Mouse (Mus musculus) heart, postnatal 0 days (tissue): ENCODE measurements around the gene Sept8. TPM values are rescaled to one million over a fixed set of nuclear protein-coding genes. Genes with fewer than 3 reads are reported as not detected.

Experiments used
- ATAC-seq: fragments of 200-750 bp; cut with Nextera tagmentation; 2 replicates; pipeline ENCODE4 v1.8.0; 2017; ENCODE audit warnings: low read depth, moderate number of reproducible peaks, moderate library complexity; ENCODE audit not compliant: insufficient read depth
- DNase-seq: peaks from one replicate; pipeline ENCODE4 v3.0.0-alpha.2; 2016; ENCODE audit warnings: low spot score
- H3K27ac ChIP-seq: fragments of 300-500 bp; sonication (generic); 2 replicates; pipeline ENCODE4 v1.5.1; 2014; ENCODE audit warnings: low read depth, mild to moderate bottlenecking
- H3K27me3 ChIP-seq: fragments of 300-500 bp; sonication (generic); 2 replicates; pipeline ENCODE4 v1.6.1; 2014; ENCODE audit warnings: low read length, mixed read lengths; ENCODE audit not compliant: control insufficient read depth, insufficient read depth
- H3K36me3 ChIP-seq: fragments of 300-500 bp; sonication (generic); replicated peaks from 2 replicates; pipeline ENCODE4 v1.6.1; 2014; ENCODE audit warnings: low read length, mixed read lengths; ENCODE audit not compliant: control insufficient read depth, insufficient read depth
- H3K4me1 ChIP-seq: fragments of 300-500 bp; sonication (generic); 2 replicates; pipeline ENCODE4 v1.6.1; 2014; ENCODE audit warnings: antibody characterized with exemption; ENCODE audit not compliant: control insufficient read depth, insufficient read depth
- H3K4me2 ChIP-seq: fragments of 300-500 bp; sonication (generic); 2 replicates; pipeline ENCODE4 v1.6.1; 2014; ENCODE audit warnings: low read depth, mild to moderate bottlenecking, low read length, moderate library complexity
- H3K4me3 ChIP-seq: fragments of 300-500 bp; sonication (generic); 2 replicates; pipeline ENCODE4 v1.5.1; 2014; ENCODE audit warnings: low read depth, low read length
- H3K9ac ChIP-seq: fragments of 300-500 bp; sonication (generic); replicated peaks from 2 replicates; pipeline ENCODE4 v1.6.1; 2014; ENCODE audit warnings: low read depth, low read length, mixed read lengths
- H3K9me3 ChIP-seq: fragments of 300-500 bp; sonication (generic); replicated peaks from 2 replicates; pipeline ENCODE4 v1.6.1; 2016; ENCODE audit warnings: low read length; ENCODE audit not compliant: control insufficient read depth
- CTCF ChIP-seq: IDR thresholded peaks from 2 replicates; pipeline ENCODE4 v1.5.1; 2016; ENCODE audit warnings: antibody characterized with exemption, control low read depth, low read depth
- EP300 ChIP-seq: IDR thresholded peaks from 2 replicates; pipeline ENCODE4 v1.6.1; 2016; ENCODE audit warnings: antibody characterized with exemption, low read depth
- WGBS: fragments of 180-500 bp; shearing (Covaris S2); extraction: QIAGEN DNeasy Blood & Tissue Kit; methylation state at CpG from one replicate; pipeline ENCODE4 v1.1.7; 2014; 5-methylcytosine and 5-hydroxymethylcytosine counted together
- polyA plus RNA-seq: library from polyadenylated mRNA; unstranded; fragments of >200 nt; fragmentation: Nextera tagmentation; extraction: Ambion mirVana; gene quantifications from 2 replicates; pipeline ENCODE4 v1.2.1, GENCODE M21; 2015
- total RNA-seq: library from RNA; depleted of rRNA; stranded (reverse); fragments of >200 nt; gene quantifications from 2 replicates; pipeline ENCODE4 v1.2.3, GENCODE M21; 2014; ENCODE audit warnings: low replicate concordance

Sept8 gene
- total and polyA plus RNA-seq, 2 experiments from 2014 or later, result 11.5 to 47.1 TPM

- no peaks in the 10 kb centered on the region for H3K9me3 ChIP-seq
- no peak overlapping the region for H3K9ac ChIP-seq
- peaks cover 10% of the 10 kb centered on the region; the same call in 1 of the 2 replicates for H3K4me1 ChIP-seq
- H3K4me2 ChIP-seq, result no peak overlapping the region
- no peak overlapping the region for H3K27ac ChIP-seq
- H3K36me3 ChIP-seq, result no peaks in the 10 kb centered on the region
- ATAC-seq (no peak), DNase-seq (no peak)
- TF ChIP-seq EP300 (no peak), CTCF (no peak)
- 52% methylated on average over 9 of the region's 9 CpGs for WGBS
- no peak overlapping the region for H3K4me3 ChIP-seq
- H3K27me3 ChIP-seq, result peaks cover 31% of the 10 kb centered on the region
Observed at GRCm38 (mm10) chr11:53483159-53483891, 35.7 kb upstream of the Sept8 start.

- ATAC-seq (no peak), DNase-seq (no peak)
- H3K4me3 ChIP-seq, result no peak overlapping the region
- H3K27me3 ChIP-seq, result peaks cover 9% of the 10 kb centered on the region; the same call in 1 of the 2 replicates
- no peaks in the 10 kb centered on the region; the same call in 1 of the 2 replicates for H3K4me1 ChIP-seq
- TF ChIP-seq CTCF, result peak; percentile 31
- no peak for TF ChIP-seq EP300
- no peaks in the 10 kb centered on the region for H3K36me3 ChIP-seq
- WGBS, result 50% methylated on average over 3 of the region's 3 CpGs
- H3K27ac ChIP-seq, result no peak overlapping the region
- no peak overlapping the region for H3K9ac ChIP-seq
- H3K9me3 ChIP-seq, result no peaks in the 10 kb centered on the region
- no peak overlapping the region for H3K4me2 ChIP-seq
Observed at GRCm38 (mm10) chr11:53485719-53486118, 33.3 kb upstream of the Sept8 start.

GRCm38 (mm10) chr11:53486351-53486750 lies 32.7 kb upstream of the Sept8 start:
- TF ChIP-seq EP300 (no peak), CTCF (no peak)
- Histone ChIP-seq H3K4me1 (no peaks in the 10 kb centered on the region; the same call in 1 of the 2 replicates), H3K9ac (no peak overlapping the region), H3K9me3 (no peaks in the 10 kb centered on the region), H3K4me2 (no peak overlapping the region), H3K36me3 (no peaks in the 10 kb centered on the region), H3K4me3 (no peak overlapping the region), H3K27ac (no peak overlapping the region), H3K27me3 (peaks cover 9% of the 10 kb centered on the region; the same call in 1 of the 2 replicates)
- ATAC-seq (no peak), DNase-seq (no peak)
- 89% methylated on average over 3 of the region's 3 CpGs for WGBS

- Histone ChIP-seq H3K27ac (no peak overlapping the region), H3K4me3 (peak overlapping the region; percentile 13; the same call in 1 of the 2 replicates), H3K9ac (no peak overlapping the region), H3K4me1 (no peaks in the 10 kb centered on the region; the same call in 1 of the 2 replicates), H3K9me3 (no peaks in the 10 kb centered on the region), H3K4me2 (peak overlapping the region; percentile 42), H3K27me3 (peaks cover 9% of the 10 kb centered on the region; the same call in 1 of the 2 replicates), H3K36me3 (no peaks in the 10 kb centered on the region)
- no peak for DNase-seq
- 16% methylated on average over 27 of the region's 27 CpGs for WGBS
- TF ChIP-seq EP300 (no peak), CTCF (no peak)
- ATAC-seq, result peak; percentile 36; the same call in 1 of the 2 replicates
Observed at GRCm38 (mm10) chr11:53486822-53487594, 32.0 kb upstream of the Sept8 start.

GRCm38 (mm10) chr11:53489007-53489406 lies 30.1 kb upstream of the Sept8 start:
- no peak overlapping the region for H3K9ac ChIP-seq
- no peak overlapping the region for H3K4me2 ChIP-seq
- H3K9me3 ChIP-seq, result no peaks in the 10 kb centered on the region
- 95% methylated on average over 5 of the region's 5 CpGs for WGBS
- TF ChIP-seq CTCF (no peak), EP300 (no peak)
- no peaks in the 10 kb centered on the region for H3K36me3 ChIP-seq
- no peak overlapping the region for H3K27ac ChIP-seq
- H3K4me3 ChIP-seq, result no peak overlapping the region
- DNase-seq (no peak), ATAC-seq (no peak)
- no peaks in the 10 kb centered on the region; the same call in 1 of the 2 replicates for H3K4me1 ChIP-seq
- H3K27me3 ChIP-seq, result peaks cover 9% of the 10 kb centered on the region; the same call in 1 of the 2 replicates
